Mouse (Mus musculus): ENCODE results near the gene 2900026A02Rik.

- TF ChIP-seq POLR2A (IDR thresholded peaks at IDR 0.05; ENCODE audit: borderline replicate concordance, extremely low read depth, insufficient read depth, insufficient read length, poor library complexity, severe bottlenecking) (no peak), CTCF (IDR thresholded peaks at IDR 0.05; ENCODE audit: borderline replicate concordance, extremely low read depth, insufficient read depth, insufficient read length) (no peak)
Measured at GRCm38 (mm10) chr5:113110929-113111328, 110.1 kb downstream of the 2900026A02Rik start.

All from brain, embryonic 14.5 days (tissue).